Mouse (Mus musculus) kidney, postnatal 14 days (tissue): ENCODE data around the gene Sparcl1.

Experiments
- DNase-seq: peaks from one replicate; pipeline ENCODE4 v3.0.0; 2022; ENCODE audit warnings: mixed read lengths

Gene Sparcl1

DNA sequence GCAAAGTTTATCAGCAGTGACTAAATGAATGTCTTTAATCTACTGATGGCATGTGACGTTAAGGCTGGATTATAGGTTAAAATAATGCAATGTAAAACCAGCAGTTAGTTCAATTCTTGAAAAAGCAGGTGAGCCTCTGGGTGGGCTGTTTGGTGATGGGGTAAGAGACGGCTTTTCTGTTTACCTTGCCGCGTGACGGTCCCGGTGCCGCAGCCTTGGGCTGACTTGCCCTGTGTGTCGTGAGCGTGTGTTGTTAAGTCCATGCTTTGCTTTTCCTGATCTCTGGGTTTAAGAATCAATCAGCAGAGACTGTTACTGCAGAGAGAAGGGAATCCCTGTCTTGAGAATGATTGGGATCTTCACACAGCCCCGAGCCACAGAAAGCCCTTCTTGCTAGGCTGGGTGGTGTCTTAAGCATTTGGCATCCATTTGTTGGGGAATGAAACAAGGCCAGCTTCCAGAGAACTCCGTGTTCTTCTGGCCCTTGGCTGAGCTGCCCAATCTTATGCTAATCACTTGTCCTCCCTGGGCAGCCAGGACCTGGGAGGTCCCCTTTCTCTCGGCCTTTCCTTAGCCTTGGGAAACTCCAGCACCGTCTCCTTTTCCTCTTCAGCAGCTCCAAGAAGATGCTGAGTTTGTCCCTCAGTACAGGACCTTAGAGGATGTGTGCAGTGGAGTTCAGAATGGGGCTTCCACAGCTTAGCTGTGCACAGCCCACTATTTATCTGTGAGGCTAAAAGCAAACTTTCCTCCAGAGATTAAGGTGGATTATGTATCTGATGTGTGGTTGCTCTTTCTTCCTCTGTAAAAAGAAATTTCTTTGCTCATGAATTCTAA, 51.4 kb downstream of the Sparcl1 start:
- DNase-seq, result no peak

DNA sequence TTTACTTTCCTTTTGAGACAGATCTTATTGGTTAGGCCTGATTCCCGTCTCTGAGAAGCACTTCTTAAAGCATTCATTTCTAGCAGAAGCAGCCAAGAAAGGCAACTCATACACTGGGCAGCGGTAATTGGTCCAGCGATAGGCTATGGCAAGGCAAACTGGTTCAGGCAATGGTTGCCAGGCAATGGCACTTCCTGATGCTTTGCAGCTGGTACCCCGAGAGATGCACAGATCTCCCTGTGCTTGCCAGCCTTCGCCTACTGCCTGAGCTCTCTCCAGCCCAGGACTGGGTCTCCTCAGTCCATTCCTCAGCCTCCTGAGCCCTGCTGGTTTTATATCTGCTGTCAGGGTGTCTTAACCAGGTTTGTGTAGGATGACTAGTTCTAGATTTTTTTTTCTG, 53.1 kb downstream of the Sparcl1 start:
- DNase-seq, result no peak

DNA sequence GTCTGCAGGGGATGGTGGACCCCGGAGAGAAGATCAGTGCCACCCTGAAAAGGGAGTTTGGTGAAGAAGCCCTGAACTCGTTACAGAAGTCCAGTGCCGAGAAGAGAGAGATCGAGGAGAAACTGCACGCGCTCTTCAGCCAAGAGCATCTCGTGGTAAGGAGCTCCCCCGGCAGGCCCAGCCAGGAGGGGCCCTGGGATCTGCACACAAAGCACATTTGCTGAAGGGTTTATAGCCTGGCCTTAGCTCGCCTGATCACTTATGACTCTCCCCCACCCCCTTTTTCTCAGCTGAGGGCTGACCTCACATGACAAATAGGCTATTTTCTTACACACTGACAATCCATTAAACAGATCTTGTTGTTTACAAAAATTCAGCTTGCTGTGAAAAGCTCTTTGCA, 53.9 kb downstream of the Sparcl1 start:
- peak; percentile 29 for DNase-seq

DNA sequence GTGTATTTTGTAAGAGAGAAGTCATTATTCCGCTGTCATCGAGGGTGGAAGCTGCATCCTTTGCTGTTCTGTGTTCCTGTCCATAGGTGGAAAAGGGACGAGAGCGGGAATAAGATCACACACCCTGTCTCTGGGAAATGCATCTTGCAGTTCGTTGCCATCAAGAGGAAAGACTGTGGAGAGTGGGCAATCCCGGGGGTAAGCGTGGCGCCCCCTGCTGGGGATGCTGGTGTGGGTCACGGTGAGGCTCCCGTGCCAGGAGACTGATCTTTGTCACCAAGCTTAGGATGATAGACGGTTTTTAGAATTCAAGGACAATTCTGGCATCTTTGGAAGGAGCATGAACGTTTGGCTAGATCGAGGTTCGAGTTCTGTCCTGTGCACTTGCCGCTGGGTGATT, 55.5 kb downstream of the Sparcl1 start:
- DNase-seq, result peak; percentile 45

DNA sequence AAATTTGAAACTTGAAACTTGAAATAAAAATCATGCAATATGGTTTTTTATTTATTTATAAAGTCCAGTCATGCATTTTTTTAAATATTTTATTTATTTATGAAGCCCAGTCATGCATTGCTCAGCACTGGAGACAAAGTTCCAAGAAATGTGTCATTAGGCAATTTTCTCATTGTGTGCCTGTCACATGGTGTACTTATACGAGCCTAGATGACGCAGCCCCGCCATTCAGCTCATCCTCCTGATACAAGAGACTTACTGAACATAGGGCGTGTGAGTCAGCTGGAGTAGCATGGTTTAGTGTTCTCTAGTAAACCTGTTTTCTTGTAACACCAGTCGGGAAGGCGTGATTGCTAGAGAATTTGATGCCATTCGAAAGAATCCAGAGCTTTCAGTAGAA, 57.2 kb downstream of the Sparcl1 start:
- no peak for DNase-seq

DNA sequence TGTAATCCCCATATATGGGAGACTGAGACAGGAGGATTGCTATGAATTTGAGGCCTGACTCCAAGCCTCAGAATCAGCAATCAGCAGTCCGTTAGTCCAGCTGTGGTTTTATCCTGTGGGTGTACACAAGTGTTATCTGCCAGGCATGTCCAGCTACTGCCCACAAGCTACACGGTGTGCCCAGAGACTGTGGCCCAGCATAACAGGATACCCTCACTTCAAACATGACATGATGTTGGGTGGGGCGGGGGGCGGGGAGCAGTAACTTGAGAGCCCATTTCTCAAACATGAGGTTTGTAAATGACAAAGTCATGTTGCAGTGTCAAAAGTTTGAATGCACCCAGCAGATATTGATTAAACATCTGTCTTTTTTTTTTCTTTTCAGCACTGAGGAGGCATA, 57.7 kb downstream of the Sparcl1 start:
- DNase-seq, result no peak

DNA sequence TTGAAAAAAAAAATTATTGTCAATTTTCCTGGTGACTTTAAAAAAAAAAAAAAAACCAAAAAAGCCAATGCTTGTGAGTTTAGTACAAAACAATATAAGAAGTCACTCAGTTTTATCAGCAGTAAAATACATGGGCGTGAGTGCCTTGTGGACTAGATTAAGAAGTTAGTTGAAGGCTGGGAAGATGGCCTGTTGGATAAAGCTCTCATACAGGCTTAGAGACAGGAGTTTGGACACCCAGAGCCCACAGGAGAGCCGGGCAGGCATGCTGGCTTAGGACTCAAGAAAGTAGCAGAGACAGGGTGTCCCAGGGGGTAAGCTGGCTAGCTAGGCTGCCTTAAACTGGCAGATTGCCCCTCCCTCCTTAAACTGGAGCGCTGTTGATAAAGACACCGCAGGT, 58.6 kb downstream of the Sparcl1 start:
- DNase-seq, result no peak

DNA sequence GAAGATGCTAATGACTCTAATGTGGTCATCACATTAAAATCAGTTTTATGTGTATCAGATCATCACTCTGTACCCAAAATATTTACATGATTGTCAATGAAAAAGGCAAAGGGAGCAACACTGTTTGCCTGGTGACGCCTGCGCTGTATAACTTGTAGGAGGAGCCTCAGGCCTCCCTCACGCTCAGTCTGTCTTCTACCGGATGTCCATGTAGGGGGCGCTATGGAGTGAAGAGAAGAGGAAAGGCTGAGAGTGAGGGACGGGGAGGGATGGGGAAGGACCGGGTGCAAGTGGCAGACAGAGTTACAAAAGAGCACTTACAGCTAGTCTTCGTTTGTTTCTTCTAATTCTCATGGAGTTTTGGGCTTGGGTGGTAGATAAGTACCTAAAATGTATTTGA, 60.6 kb downstream of the Sparcl1 start:
- DNase-seq, result no peak

DNA sequence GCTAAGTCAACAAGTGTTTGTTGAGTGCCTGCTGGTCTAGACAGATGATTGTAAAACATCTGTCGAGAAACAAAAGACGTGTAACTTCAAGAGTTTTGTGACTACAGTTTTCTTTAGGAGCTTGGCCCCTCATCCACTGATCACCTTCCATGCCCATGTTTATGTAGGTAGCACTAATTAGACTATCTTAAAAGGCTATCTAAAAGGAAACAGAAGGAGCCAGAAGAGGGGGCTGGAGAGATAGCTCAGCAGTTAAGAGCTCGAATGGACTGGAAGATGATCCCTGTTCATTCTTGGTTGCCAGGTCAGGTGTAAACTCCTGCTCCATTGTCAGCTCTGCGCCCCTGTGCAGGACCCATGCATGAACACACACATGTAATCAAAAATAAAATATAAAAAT, 65.4 kb downstream of the Sparcl1 start:
- no peak for DNase-seq

DNA sequence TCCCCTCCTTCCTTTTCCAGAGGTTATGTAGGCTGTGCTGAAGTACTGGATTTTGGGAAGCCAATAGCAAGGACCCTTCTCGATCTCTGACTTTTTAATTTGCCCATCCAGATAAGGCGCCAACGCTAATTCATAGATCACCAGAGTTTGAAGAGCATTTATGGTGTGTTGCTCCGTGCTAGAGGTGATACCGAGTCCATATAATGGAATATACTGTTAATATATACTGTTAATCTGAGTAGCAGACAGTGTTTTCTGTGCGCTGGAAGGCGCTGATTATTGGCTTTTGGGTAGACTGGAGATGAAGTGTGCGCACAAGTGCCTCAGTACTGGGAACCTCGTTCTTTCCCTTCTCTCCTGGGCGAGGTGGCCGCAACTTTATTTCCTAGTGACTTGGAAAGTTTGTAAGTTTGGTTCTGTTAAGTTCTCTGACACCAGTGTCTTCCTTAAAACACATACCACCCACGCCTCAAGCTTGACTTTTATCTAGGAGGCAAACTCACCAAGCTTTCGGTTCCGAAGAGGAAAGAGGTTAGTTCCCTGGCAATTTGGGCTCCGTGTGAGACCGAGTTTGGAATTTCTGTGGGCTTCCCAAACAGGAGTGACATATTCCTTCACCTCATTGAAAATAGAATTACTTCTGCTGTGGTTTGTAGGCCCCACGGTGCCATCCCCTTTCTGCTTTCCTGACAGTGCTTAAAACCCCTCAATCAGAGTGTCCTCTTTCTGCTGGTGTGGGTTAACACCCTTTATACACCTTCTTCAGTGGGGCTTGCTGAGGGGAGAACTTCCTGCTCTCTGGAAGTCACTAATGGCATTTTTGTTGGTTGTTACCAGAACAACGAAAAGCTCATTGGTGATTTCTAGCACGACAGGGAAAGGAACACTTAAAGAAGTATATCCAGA, 66.1 kb downstream of the Sparcl1 start:
- DNase-seq, result no peak

DNA sequence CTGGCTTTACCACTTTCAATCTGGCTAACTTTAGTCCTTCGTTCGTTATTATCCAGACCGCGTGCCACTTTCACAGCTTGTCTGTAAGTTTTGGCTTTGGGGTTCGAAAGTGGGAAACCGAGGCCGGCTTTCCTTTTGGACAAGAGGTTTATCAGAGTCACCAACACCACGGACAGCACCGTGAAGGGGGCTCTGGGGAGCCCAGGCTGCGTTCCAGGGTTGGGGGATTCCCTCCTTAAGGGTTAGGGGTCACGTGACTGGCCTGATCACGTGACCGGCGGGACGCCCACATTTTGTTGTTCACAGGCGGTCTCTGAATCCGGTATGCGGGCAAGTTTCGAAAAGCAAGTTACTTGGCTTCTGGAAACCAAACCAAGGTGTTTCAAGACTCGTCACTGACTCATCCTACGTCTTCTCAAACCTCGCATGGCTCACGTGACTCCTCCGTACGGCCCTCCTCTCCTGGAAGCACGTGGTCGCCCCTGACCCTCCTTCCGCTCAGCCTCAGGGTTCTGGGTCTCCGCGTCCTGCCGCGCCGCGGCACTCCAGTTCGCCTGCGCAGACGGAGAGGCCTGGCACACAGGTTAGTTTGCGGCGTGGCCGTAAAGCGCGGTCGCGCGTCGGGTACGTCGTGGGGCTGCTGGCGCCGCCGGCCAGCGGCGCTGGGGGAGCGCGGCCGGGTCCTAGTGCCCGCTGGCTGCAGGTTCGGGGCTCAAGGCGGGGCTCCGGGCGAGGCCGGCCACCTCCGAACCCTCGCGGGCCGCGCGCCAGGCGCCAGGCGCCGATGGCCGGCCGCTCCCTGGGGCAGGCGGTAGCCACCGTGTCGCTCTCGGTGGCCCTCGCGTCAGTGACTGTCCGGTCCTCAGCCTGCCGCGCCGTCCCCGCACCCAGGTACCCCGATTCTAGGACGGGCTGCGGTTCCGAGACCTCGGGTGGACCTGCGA, 67.0 kb downstream of the Sparcl1 start, which contains the start of gene Nudt9:
Gene Nudt9 (plus strand): TSS at position 51 of the 944 bp plus-strand sequence.
- DNase-seq, result peak; percentile 99

DNA sequence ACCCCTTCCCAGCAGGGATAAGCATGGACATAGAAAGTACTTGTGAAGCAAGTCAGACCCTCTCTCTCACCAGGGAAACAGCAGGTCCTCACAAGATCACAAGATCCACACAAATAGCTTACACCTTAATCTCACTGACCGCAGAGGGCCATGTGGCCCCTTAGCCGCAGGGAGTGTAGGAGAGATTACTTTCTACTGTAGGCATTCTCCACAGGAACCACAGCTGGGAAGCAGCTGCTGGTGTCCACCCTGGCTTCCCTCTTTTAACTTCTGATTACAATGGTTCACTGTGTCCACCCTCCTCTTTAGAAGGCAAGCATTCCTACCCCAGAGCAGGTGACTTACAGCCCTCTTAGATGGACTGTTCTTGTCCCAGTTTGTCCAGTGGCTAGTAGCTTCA, 69.8 kb downstream of the Sparcl1 start:
- no peak for DNase-seq

DNA sequence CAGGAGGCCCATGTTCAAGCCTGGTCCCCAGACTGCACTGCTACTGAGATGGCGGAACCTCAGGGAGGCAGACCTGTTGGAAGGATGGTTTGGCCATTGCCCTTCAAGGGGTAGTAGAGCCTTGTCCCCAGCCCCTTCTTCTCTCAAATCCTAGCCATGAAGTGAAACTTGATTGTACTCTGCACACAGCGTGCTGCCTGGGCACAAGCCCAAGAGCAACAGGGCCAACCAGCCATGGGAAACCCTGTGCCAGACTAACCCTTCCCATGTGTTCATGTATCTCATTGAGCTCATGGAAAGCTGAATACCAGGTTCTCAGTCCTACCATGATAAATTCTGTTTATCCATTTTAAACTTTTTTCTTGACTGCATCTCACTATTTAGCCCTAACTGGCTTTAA, 70.6 kb downstream of the Sparcl1 start:
- no peak for DNase-seq

DNA sequence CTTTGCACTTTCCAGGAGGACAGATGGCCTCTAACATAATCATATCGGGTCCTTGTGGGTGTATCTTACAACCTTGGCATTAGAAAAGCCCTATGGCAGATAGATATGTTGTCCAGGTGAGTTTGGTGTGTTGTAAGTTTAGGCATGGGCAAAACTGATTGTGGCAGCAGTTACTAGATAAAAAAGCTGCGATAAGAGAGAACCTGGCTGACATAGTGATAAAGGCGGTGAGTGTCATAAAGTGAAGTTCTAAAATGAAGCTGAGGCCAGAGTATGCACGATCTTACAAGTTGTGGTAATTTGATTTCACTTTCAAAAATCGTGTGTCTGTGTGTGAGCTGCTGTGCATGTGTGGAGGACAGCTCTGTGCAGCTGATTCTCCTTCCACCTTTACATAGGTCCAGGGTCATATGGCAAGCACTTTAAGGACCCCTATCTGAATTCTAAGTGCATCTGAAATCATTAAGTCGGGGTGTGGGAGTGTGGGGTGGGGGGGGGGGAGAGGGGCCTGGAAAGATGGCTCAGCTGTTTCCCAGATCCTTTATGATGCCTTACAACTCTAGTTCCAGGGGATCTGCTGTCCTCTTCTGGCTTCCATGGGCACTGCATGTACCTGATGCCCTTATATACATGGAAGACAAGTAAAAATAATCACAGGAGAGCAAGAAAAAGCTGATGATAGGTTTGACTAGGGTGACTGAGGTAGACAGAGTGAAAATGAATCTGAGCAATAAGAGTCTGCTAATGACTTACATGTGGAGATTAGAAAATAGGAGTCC, 74.2 kb downstream of the Sparcl1 start:
- peak; percentile 67 for DNase-seq

DNA sequence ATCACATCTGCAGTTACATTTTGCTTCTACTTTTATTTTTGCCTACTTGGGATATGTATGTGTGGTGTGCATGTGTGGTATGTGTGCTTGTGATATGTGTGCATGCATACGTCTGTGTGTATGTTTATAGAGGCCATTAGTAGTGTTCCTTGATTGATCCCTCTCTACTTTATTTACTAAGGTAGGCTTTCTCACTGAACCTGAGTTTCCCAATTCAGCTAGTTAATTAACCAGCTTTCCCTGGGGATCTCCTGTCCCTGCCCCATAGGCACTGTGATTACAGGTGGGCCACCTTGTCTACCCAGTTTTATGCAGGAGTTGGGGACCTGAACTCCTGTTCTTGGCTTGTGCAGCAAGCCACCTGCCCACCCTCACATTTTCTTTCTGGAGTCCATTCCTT, 76.8 kb downstream of the Sparcl1 start:
- no peak for DNase-seq

DNA sequence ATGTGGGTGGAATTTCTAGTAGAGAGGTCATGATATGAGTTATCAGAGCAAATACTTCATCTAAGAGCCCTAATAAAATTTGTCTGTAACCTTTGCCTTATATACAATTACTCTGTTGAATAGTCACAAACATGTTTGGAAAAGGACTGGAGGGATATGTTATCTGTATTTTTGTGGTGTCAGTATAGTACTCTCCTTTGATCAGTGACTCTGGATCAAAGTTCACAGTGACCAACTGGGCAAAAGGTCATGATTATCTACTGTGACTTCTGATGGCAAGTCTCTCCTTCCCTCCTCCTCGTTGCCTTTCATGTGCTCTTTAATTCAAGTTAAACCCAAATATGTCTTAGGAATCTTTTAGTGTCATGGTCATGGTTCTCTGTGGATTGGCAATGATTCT, 77.7 kb downstream of the Sparcl1 start:
- DNase-seq, result no peak

DNA sequence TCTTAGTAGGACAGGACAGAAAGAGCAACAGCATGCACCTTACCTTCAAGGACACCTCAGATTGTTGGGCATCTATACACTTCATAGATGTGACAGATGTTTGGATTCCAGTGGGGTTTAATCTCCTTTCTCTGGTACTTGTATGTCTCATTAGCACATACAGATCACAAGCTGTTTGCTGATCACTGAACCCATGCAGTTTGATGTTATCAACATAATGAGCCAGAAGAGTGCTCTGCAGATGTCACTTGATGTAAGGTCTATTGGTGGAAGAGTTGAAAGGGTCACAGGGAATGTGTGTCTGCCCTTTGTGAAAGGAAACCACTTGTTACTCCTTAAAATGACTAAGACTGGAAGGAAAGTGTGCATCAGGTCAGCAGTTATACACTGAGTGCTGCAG, 78.5 kb downstream of the Sparcl1 start:
- no peak for DNase-seq

DNA sequence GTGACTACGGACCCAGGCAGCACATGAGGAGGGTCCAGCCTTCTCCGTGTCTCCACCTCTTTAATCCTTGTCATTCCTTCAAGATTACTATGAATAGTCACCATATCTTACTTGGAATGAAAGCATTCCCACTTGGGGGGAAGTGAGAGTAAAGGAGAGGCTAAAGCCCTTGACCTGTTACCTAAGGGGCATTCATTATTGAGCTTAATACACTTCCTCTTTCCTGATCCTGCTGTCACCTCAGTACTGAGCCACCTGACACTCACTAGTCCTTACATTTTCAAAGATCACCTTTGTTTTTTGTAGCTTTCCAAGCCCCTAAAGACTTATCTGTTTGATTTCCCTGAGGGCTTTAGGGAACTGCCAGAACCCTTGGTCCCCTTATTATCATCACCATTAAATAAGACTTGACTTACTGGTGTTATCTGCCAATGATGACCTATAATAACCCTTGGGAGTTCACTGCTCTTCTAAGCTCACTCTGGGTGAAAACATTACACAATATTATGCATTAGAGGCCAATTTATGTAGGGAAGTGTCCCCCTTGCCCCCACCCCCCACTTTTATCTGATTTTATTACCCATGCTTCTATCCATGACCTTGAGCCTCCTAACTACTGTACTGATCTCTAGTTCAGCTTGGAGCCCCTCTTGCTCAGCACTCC, 81.0 kb downstream of the Sparcl1 start:
- DNase-seq, result no peak
